Mouse (Mus musculus): ENCODE measurements at regions not wholly inside any gene's neighbourhood (a gene's known extent, or its start where the extent isn't known, plus 50 kb on each side); places are given as distances from the start of the nearest gene placed in this dataset.

GRCm38 (mm10) chr13:46062758-46063157 is 98.0 kb upstream of the Atxn1 start:
- no peaks in the 10 kb centered on the region for H3K4me1 ChIP-seq
- no peaks in the 10 kb centered on the region for H3K36me3 ChIP-seq
- H3K9me3 ChIP-seq (replicated peaks), result no peaks in the 10 kb centered on the region
- no peak overlapping the region for H3K4me2 ChIP-seq (replicated peaks)
- H3K27me3 ChIP-seq, result no peaks in the 10 kb centered on the region
- 91% methylated on average over 7 of the region's 7 CpGs for WGBS
- no peak overlapping the region for H3K4me3 ChIP-seq (replicated peaks)
- no peak overlapping the region for H3K27ac ChIP-seq (replicated peaks)
- H3K9ac ChIP-seq, result no peak overlapping the region
- ATAC-seq (ENCODE audit: insufficient number of reproducible peaks, low FRiP score, low TSS enrichment, low read depth), result no peak

- no peak overlapping the region for H3K27ac ChIP-seq (replicated peaks)
- no peaks in the 10 kb centered on the region for H3K27me3 ChIP-seq
- WGBS, result 82% methylated on average over 14 of the region's 14 CpGs
- no peak for ATAC-seq (ENCODE audit: insufficient number of reproducible peaks, low FRiP score, low TSS enrichment, low read depth)
- no peaks in the 10 kb centered on the region for H3K4me1 ChIP-seq
- no peaks in the 10 kb centered on the region for H3K9me3 ChIP-seq (replicated peaks)
- no peak overlapping the region for H3K4me2 ChIP-seq (replicated peaks)
- H3K9ac ChIP-seq, result no peak overlapping the region
- H3K4me3 ChIP-seq (replicated peaks), result no peak overlapping the region
- H3K36me3 ChIP-seq, result no peaks in the 10 kb centered on the region
Measured at GRCm38 (mm10) chr13:46059870-46060269, 95.1 kb upstream of the Atxn1 start.

GRCm38 (mm10) chr13:46058862-46059261 is 94.1 kb upstream of the Atxn1 start:
- H3K27ac ChIP-seq (replicated peaks), result no peak overlapping the region
- no peaks in the 10 kb centered on the region for H3K4me1 ChIP-seq
- no peak overlapping the region for H3K4me3 ChIP-seq (replicated peaks)
- H3K4me2 ChIP-seq (replicated peaks), result no peak overlapping the region
- H3K9ac ChIP-seq, result no peak overlapping the region
- ATAC-seq (ENCODE audit: insufficient number of reproducible peaks, low FRiP score, low TSS enrichment, low read depth), result no peak
- H3K27me3 ChIP-seq, result no peaks in the 10 kb centered on the region
- H3K9me3 ChIP-seq (replicated peaks), result no peaks in the 10 kb centered on the region
- 44% methylated on average over 7 of the region's 7 CpGs for WGBS
- no peaks in the 10 kb centered on the region for H3K36me3 ChIP-seq

- ATAC-seq (ENCODE audit: insufficient number of reproducible peaks, low FRiP score, low TSS enrichment, low read depth), result no peak
- H3K4me1 ChIP-seq, result no peaks in the 10 kb centered on the region
- H3K27me3 ChIP-seq, result no peaks in the 10 kb centered on the region
- no peak overlapping the region for H3K4me3 ChIP-seq (replicated peaks)
- no peak overlapping the region for H3K4me2 ChIP-seq (replicated peaks)
- H3K9ac ChIP-seq, result no peak overlapping the region
- no peaks in the 10 kb centered on the region for H3K36me3 ChIP-seq
- no peaks in the 10 kb centered on the region for H3K9me3 ChIP-seq (replicated peaks)
- H3K27ac ChIP-seq (replicated peaks), result no peak overlapping the region
- 80% methylated on average over 3 of the region's 3 CpGs for WGBS
Measured at GRCm38 (mm10) chr13:46058341-46058740, 93.5 kb upstream of the Atxn1 start.

GRCm38 (mm10) chr13:46055410-46055809 is 90.6 kb upstream of the Atxn1 start:
- no peak overlapping the region for H3K4me2 ChIP-seq (replicated peaks)
- H3K27ac ChIP-seq (replicated peaks), result no peak overlapping the region
- 76% methylated on average over 3 of the region's 3 CpGs for WGBS

GRCm38 (mm10) chr13:46043568-46043967 is 78.8 kb upstream of the Atxn1 start:
- Histone ChIP-seq H3K9ac (no peak overlapping the region), H3K36me3 (no peaks in the 10 kb centered on the region), H3K4me2 (replicated peaks) (no peak overlapping the region), H3K27me3 (no peaks in the 10 kb centered on the region), H3K27ac (replicated peaks) (no peak overlapping the region), H3K4me1 (0 out of 2 replicates have a peak, but pooled peaks cover 6% of the 10 kb centered on the region), H3K4me3 (replicated peaks) (no peak overlapping the region), H3K9me3 (replicated peaks) (no peaks in the 10 kb centered on the region)
- 63% methylated on average over 12 of the region's 12 CpGs for WGBS
- no peak for ATAC-seq (ENCODE audit: insufficient number of reproducible peaks, low FRiP score, low TSS enrichment, low read depth)

More at GRCm38 (mm10) chr13:46055410-46055809, 90.6 kb upstream of the Atxn1 start:
- Histone ChIP-seq H3K9me3 (replicated peaks) (no peaks in the 10 kb centered on the region), H3K4me1 (no peaks in the 10 kb centered on the region), H3K9ac (no peak overlapping the region), H3K36me3 (no peaks in the 10 kb centered on the region), H3K27me3 (no peaks in the 10 kb centered on the region), H3K4me3 (replicated peaks) (no peak overlapping the region)
- ATAC-seq (ENCODE audit: insufficient number of reproducible peaks, low FRiP score, low TSS enrichment, low read depth), result no peak

- H3K27me3 ChIP-seq, result no peaks in the 10 kb centered on the region
- WGBS, result 55% methylated on average over 10 of the region's 10 CpGs
- no peak overlapping the region for H3K4me3 ChIP-seq (replicated peaks)
Measured at GRCm38 (mm10) chr13:46043016-46043415, 78.2 kb upstream of the Atxn1 start.

GRCm38 (mm10) chr13:46042224-46042623 is 77.4 kb upstream of the Atxn1 start:
- Histone ChIP-seq H3K27me3 (no peaks in the 10 kb centered on the region), H3K4me3 (replicated peaks) (no peak overlapping the region), H3K36me3 (no peaks in the 10 kb centered on the region), H3K9me3 (replicated peaks) (no peaks in the 10 kb centered on the region), H3K4me1 (0 out of 2 replicates have a peak, but pooled peaks cover 6% of the 10 kb centered on the region), H3K27ac (replicated peaks) (no peak overlapping the region; the same call in 1 of the 2 replicates), H3K9ac (no peak overlapping the region), H3K4me2 (replicated peaks) (no peak overlapping the region)
- 78% methylated on average over 8 of the region's 8 CpGs for WGBS
- no peak for ATAC-seq (ENCODE audit: insufficient number of reproducible peaks, low FRiP score, low TSS enrichment, low read depth)

More at GRCm38 (mm10) chr13:46043016-46043415, 78.2 kb upstream of the Atxn1 start:
- no peaks in the 10 kb centered on the region for H3K9me3 ChIP-seq (replicated peaks)
- H3K4me1 ChIP-seq, result 0 out of 2 replicates have a peak, but pooled peaks cover 6% of the 10 kb centered on the region
- H3K27ac ChIP-seq (replicated peaks), result no peak overlapping the region
- no peak overlapping the region for H3K9ac ChIP-seq
- no peak overlapping the region for H3K4me2 ChIP-seq (replicated peaks)
- no peak for ATAC-seq (ENCODE audit: insufficient number of reproducible peaks, low FRiP score, low TSS enrichment, low read depth)
- no peaks in the 10 kb centered on the region for H3K36me3 ChIP-seq

GRCm38 (mm10) chr13:46041475-46041874 is 76.7 kb upstream of the Atxn1 start:
- Histone ChIP-seq H3K9ac (no peak overlapping the region), H3K9me3 (replicated peaks) (no peaks in the 10 kb centered on the region), H3K27me3 (no peaks in the 10 kb centered on the region), H3K4me2 (replicated peaks) (no peak overlapping the region), H3K4me3 (replicated peaks) (no peak overlapping the region), H3K4me1 (0 out of 2 replicates have a peak, but pooled peaks cover 6% of the 10 kb centered on the region), H3K36me3 (no peaks in the 10 kb centered on the region), H3K27ac (replicated peaks) (no peak overlapping the region)
- ATAC-seq (ENCODE audit: insufficient number of reproducible peaks, low FRiP score, low TSS enrichment, low read depth), result no peak
- WGBS, result 79% methylated on average over 4 of the region's 4 CpGs

- no peak overlapping the region for H3K4me3 ChIP-seq (replicated peaks)
- no peak for ATAC-seq (ENCODE audit: insufficient number of reproducible peaks, low FRiP score, low TSS enrichment, low read depth)
- H3K27me3 ChIP-seq, result no peaks in the 10 kb centered on the region
- H3K9me3 ChIP-seq (replicated peaks), result no peaks in the 10 kb centered on the region
- H3K9ac ChIP-seq, result no peak overlapping the region
- H3K4me1 ChIP-seq, result 0 out of 2 replicates have a peak, but pooled peaks cover 6% of the 10 kb centered on the region
- no peaks in the 10 kb centered on the region for H3K36me3 ChIP-seq
- no peak overlapping the region for H3K27ac ChIP-seq (replicated peaks)
- no peak overlapping the region for H3K4me2 ChIP-seq (replicated peaks)
- WGBS, result 80% methylated on average over 5 of the region's 5 CpGs
Measured at GRCm38 (mm10) chr13:46040062-46040461, 75.3 kb upstream of the Atxn1 start.

GRCm38 (mm10) chr13:46038441-46039331 is 73.9 kb upstream of the Atxn1 start:
- H3K4me3 ChIP-seq (replicated peaks), result no peak overlapping the region
- H3K9me3 ChIP-seq (replicated peaks), result no peaks in the 10 kb centered on the region
- H3K27ac ChIP-seq (replicated peaks), result no peak overlapping the region
- no peaks in the 10 kb centered on the region for H3K36me3 ChIP-seq
- WGBS, result 53% methylated on average over 10 of the region's 10 CpGs
- no peak overlapping the region for H3K9ac ChIP-seq
- ATAC-seq (ENCODE audit: insufficient number of reproducible peaks, low FRiP score, low TSS enrichment, low read depth), result no peak
- H3K27me3 ChIP-seq, result no peaks in the 10 kb centered on the region
- no peak overlapping the region for H3K4me2 ChIP-seq (replicated peaks)
- 0 out of 2 replicates have a peak, but pooled peaks cover 6% of the 10 kb centered on the region for H3K4me1 ChIP-seq
